Mouse (Mus musculus) central nervous system, embryonic 14 days (tissue): ENCODE measurements around the gene Kdelc2. TPM values are rescaled to one million over a fixed set of nuclear protein-coding genes. Genes with fewer than 3 reads are reported as not detected.

ENCODE experiments used
- polyA plus RNA-seq: library from polyadenylated mRNA; depleted of rRNA; stranded (reverse); fragments of >200 nt; gene quantifications from 2 replicates; pipeline ENCODE4 v1.2.3, GENCODE M21; 2012; rRNA removed

Gene Kdelc2
- polyA plus RNA-seq, result 2.9 and 5.3 TPM in 2 replicates

GRCm38 (mm10) chr9:53383951-53384866 lies at the start of gene Kdelc2:
Gene Kdelc2 (plus strand): TSS chr9:53384025.

GRCm38 (mm10) chr9:53402291-53402711 lies 18.5 kb downstream of the Kdelc2 start, which contains the start of gene 4930550C14Rik:
Gene 4930550C14Rik (plus strand): TSS chr9:53402325.

Other genes starting within 250 kb of the Kdelc2 start
- 15.0 and 16.2 TPM in 2 replicates for gene Ddx10, start 136.0 kb upstream of the Kdelc2 start, polyA plus RNA-seq
- gene Exph5, start 82.4 kb upstream of the Kdelc2 start, polyA plus RNA-seq, result 0.07 and 0.18 TPM in 2 replicates
- gene 4930550C14Rik, start 18.3 kb downstream of the Kdelc2 start, polyA plus RNA-seq, result 0.22 and 0.73 TPM in 2 replicates
- gene Atm, start 152.7 kb downstream of the Kdelc2 start, polyA plus RNA-seq, result 11.4 and 11.8 TPM in 2 replicates
- 11.1 and 11.6 TPM in 2 replicates for gene Npat, start 153.0 kb downstream of the Kdelc2 start, polyA plus RNA-seq
- 96.6 and 96.9 TPM in 2 replicates for gene Acat1, start 226.4 kb downstream of the Kdelc2 start, polyA plus RNA-seq